Mouse (Mus musculus): Measurements from ENCODE around the gene Rbbp5. TPM values are rescaled to one million over a fixed set of nuclear protein-coding genes. Genes with fewer than 3 reads are reported as not detected.

The Rbbp5 gene
- polyA plus RNA-seq, 1 experiment from 2014 or later = 37.8 TPM

GRCm38 (mm10) chr1:132523048-132523447 lies 45.9 kb downstream of the Rbbp5 start:
- Histone ChIP-seq H3K27ac (replicated peaks; ENCODE audit: low read depth, low read length) (no peak overlapping the region), H3K4me1 (ENCODE audit: control insufficient read depth, insufficient read depth, low read length) (no peaks in the 10 kb centered on the region), H3K9me3 (ENCODE audit: control insufficient read depth, low read length) (no peaks in the 10 kb centered on the region), H3K9ac (ENCODE audit: low read depth, low read length) (no peak overlapping the region), H3K4me3 (ENCODE audit: low read depth, low read length) (no peak overlapping the region), H3K4me2 (ENCODE audit: low read depth, low read length) (no peak overlapping the region), H3K27me3 (replicated peaks; ENCODE audit: control insufficient read depth, insufficient read depth, low read length) (0 out of 2 replicates have a peak, but pooled peaks cover 3% of the 10 kb centered on the region), H3K36me3 (ENCODE audit: control insufficient read depth, insufficient read depth, low read length) (no peaks in the 10 kb centered on the region)
- DNase-seq (ENCODE audit: low spot score) = no peak
- WGBS = 84% methylated on average over 8 of the region's 8 CpGs
- ATAC-seq (ENCODE audit: low read depth) = no peak

- H3K4me3 ChIP-seq (ENCODE audit: low read depth, low read length) = no peak overlapping the region
- H3K9me3 ChIP-seq (ENCODE audit: control insufficient read depth, low read length) = no peaks in the 10 kb centered on the region
- 38% methylated on average over 4 of the region's 4 CpGs for WGBS
- DNase-seq (ENCODE audit: low spot score) (no peak), ATAC-seq (ENCODE audit: low read depth) (no peak)
- no peak overlapping the region for H3K27ac ChIP-seq (replicated peaks; ENCODE audit: low read depth, low read length)
- H3K4me1 ChIP-seq (ENCODE audit: control insufficient read depth, insufficient read depth, low read length) = no peaks in the 10 kb centered on the region
- no peaks in the 10 kb centered on the region for H3K36me3 ChIP-seq (ENCODE audit: control insufficient read depth, insufficient read depth, low read length)
- H3K27me3 ChIP-seq (replicated peaks; ENCODE audit: control insufficient read depth, insufficient read depth, low read length) = 0 out of 2 replicates have a peak, but pooled peaks cover 3% of the 10 kb centered on the region
- no peak overlapping the region for H3K9ac ChIP-seq (ENCODE audit: low read depth, low read length)
- no peak overlapping the region for H3K4me2 ChIP-seq (ENCODE audit: low read depth, low read length)
Measured at GRCm38 (mm10) chr1:132523920-132524319, 46.8 kb downstream of the Rbbp5 start.

- ATAC-seq (ENCODE audit: low read depth) = peak; percentile 20; the same call in 1 of the 2 replicates
- H3K4me1 ChIP-seq (ENCODE audit: control insufficient read depth, insufficient read depth, low read length) = 0 out of 2 replicates have a peak, but pooled peaks cover 5% of the 10 kb centered on the region
- 0 out of 2 replicates have a peak overlapping the region, but pooled peaks have one; percentile 44 for H3K9ac ChIP-seq (ENCODE audit: low read depth, low read length)
- no peaks in the 10 kb centered on the region for H3K9me3 ChIP-seq (ENCODE audit: control insufficient read depth, low read length)
- H3K27me3 ChIP-seq (replicated peaks; ENCODE audit: control insufficient read depth, insufficient read depth, low read length) = 0 out of 2 replicates have a peak, but pooled peaks cover 3% of the 10 kb centered on the region
- no peak overlapping the region for H3K27ac ChIP-seq (replicated peaks; ENCODE audit: low read depth, low read length)
- DNase-seq (ENCODE audit: low spot score) = peak; percentile 72
- H3K36me3 ChIP-seq (ENCODE audit: control insufficient read depth, insufficient read depth, low read length) = no peaks in the 10 kb centered on the region
- H3K4me2 ChIP-seq (ENCODE audit: low read depth, low read length) = no peak overlapping the region
- H3K4me3 ChIP-seq (ENCODE audit: low read depth, low read length) = no peak overlapping the region
- WGBS = 5% methylated on average over 10 of the region's 10 CpGs
Measured at GRCm38 (mm10) chr1:132525832-132526231, 48.7 kb downstream of the Rbbp5 start.

GRCm38 (mm10) chr1:132528071-132528470 lies 50.9 kb downstream of the Rbbp5 start:
- H3K27ac ChIP-seq (replicated peaks; ENCODE audit: low read depth, low read length) = no peak overlapping the region
- H3K4me3 ChIP-seq (ENCODE audit: low read depth, low read length) = no peak overlapping the region
- DNase-seq (ENCODE audit: low spot score) (no peak), ATAC-seq (ENCODE audit: low read depth) (no peak)
- H3K36me3 ChIP-seq (ENCODE audit: control insufficient read depth, insufficient read depth, low read length) = no peaks in the 10 kb centered on the region
- H3K4me1 ChIP-seq (ENCODE audit: control insufficient read depth, insufficient read depth, low read length) = peaks cover 8% of the 10 kb centered on the region; the same call in 1 of the 2 replicates
- 0 out of 2 replicates have a peak, but pooled peaks cover 3% of the 10 kb centered on the region for H3K27me3 ChIP-seq (replicated peaks; ENCODE audit: control insufficient read depth, insufficient read depth, low read length)
- no peak overlapping the region for H3K4me2 ChIP-seq (ENCODE audit: low read depth, low read length)
- no peak overlapping the region for H3K9ac ChIP-seq (ENCODE audit: low read depth, low read length)
- no peaks in the 10 kb centered on the region for H3K9me3 ChIP-seq (ENCODE audit: control insufficient read depth, low read length)
- WGBS = 95% methylated on average over 13 of the region's 13 CpGs

- H3K4me3 ChIP-seq (ENCODE audit: low read depth, low read length) = no peak overlapping the region
- no peaks in the 10 kb centered on the region for H3K9me3 ChIP-seq (ENCODE audit: control insufficient read depth, low read length)
- H3K27me3 ChIP-seq (replicated peaks; ENCODE audit: control insufficient read depth, insufficient read depth, low read length) = peaks cover 3% of the 10 kb centered on the region; the same call in 1 of the 2 replicates
- 84% methylated on average over 19 of the region's 19 CpGs for WGBS
- ATAC-seq (ENCODE audit: low read depth) (no peak), DNase-seq (ENCODE audit: low spot score) (no peak)
- H3K27ac ChIP-seq (replicated peaks; ENCODE audit: low read depth, low read length) = no peak overlapping the region
- H3K9ac ChIP-seq (ENCODE audit: low read depth, low read length) = no peak overlapping the region
- H3K4me2 ChIP-seq (ENCODE audit: low read depth, low read length) = no peak overlapping the region
- H3K36me3 ChIP-seq (ENCODE audit: control insufficient read depth, insufficient read depth, low read length) = no peaks in the 10 kb centered on the region
- peaks cover 15% of the 10 kb centered on the region; the same call in 1 of the 2 replicates for H3K4me1 ChIP-seq (ENCODE audit: control insufficient read depth, insufficient read depth, low read length)
Measured at GRCm38 (mm10) chr1:132528647-132529334, 51.6 kb downstream of the Rbbp5 start.

- no peak overlapping the region for H3K4me2 ChIP-seq (ENCODE audit: low read depth, low read length)
Measured at GRCm38 (mm10) chr1:132530631-132531191, 53.5 kb downstream of the Rbbp5 start.

GRCm38 (mm10) chr1:132532521-132532920 lies 55.4 kb downstream of the Rbbp5 start:
- no peak overlapping the region for H3K27ac ChIP-seq (replicated peaks; ENCODE audit: low read depth, low read length)
- peaks cover 19% of the 10 kb centered on the region; the same call in 1 of the 2 replicates for H3K4me1 ChIP-seq (ENCODE audit: control insufficient read depth, insufficient read depth, low read length)
- H3K4me3 ChIP-seq (ENCODE audit: low read depth, low read length) = no peak overlapping the region
- H3K4me2 ChIP-seq (ENCODE audit: low read depth, low read length) = no peak overlapping the region
- H3K9me3 ChIP-seq (ENCODE audit: control insufficient read depth, low read length) = no peaks in the 10 kb centered on the region
- no peak for DNase-seq (ENCODE audit: low spot score)
- no peak overlapping the region for H3K9ac ChIP-seq (ENCODE audit: low read depth, low read length)
- no peaks in the 10 kb centered on the region for H3K36me3 ChIP-seq (ENCODE audit: control insufficient read depth, insufficient read depth, low read length)
- no peaks in the 10 kb centered on the region; the same call in none of the 2 replicates for H3K27me3 ChIP-seq (replicated peaks; ENCODE audit: control insufficient read depth, insufficient read depth, low read length)
- no peak for ATAC-seq (ENCODE audit: low read depth)
- WGBS = 62% methylated on average over 9 of the region's 9 CpGs

More at GRCm38 (mm10) chr1:132530631-132531191, 53.5 kb downstream of the Rbbp5 start:
- Histone ChIP-seq H3K27ac (replicated peaks; ENCODE audit: low read depth, low read length) (no peak overlapping the region), H3K4me1 (ENCODE audit: control insufficient read depth, insufficient read depth, low read length) (peaks cover 19% of the 10 kb centered on the region; the same call in 1 of the 2 replicates), H3K4me3 (ENCODE audit: low read depth, low read length) (no peak overlapping the region), H3K9me3 (ENCODE audit: control insufficient read depth, low read length) (no peaks in the 10 kb centered on the region), H3K27me3 (replicated peaks; ENCODE audit: control insufficient read depth, insufficient read depth, low read length) (no peaks in the 10 kb centered on the region; the same call in none of the 2 replicates), H3K9ac (ENCODE audit: low read depth, low read length) (no peak overlapping the region), H3K36me3 (ENCODE audit: control insufficient read depth, insufficient read depth, low read length) (no peaks in the 10 kb centered on the region)
- peak; percentile 77 for ATAC-seq (ENCODE audit: low read depth)
- peak; percentile 78 for DNase-seq (ENCODE audit: low spot score)
- 2% methylated on average over 5 of the region's 5 CpGs for WGBS

GRCm38 (mm10) chr1:132533840-132534239 lies 56.7 kb downstream of the Rbbp5 start:
- Histone ChIP-seq H3K9me3 (ENCODE audit: control insufficient read depth, low read length) (no peaks in the 10 kb centered on the region), H3K4me3 (ENCODE audit: low read depth, low read length) (no peak overlapping the region), H3K4me1 (ENCODE audit: control insufficient read depth, insufficient read depth, low read length) (peaks cover 19% of the 10 kb centered on the region; the same call in 1 of the 2 replicates), H3K9ac (ENCODE audit: low read depth, low read length) (no peak overlapping the region), H3K4me2 (ENCODE audit: low read depth, low read length) (0 out of 2 replicates have a peak overlapping the region, but pooled peaks have one; percentile 2), H3K27me3 (replicated peaks; ENCODE audit: control insufficient read depth, insufficient read depth, low read length) (no peaks in the 10 kb centered on the region; the same call in none of the 2 replicates), H3K27ac (replicated peaks; ENCODE audit: low read depth, low read length) (no peak overlapping the region), H3K36me3 (ENCODE audit: control insufficient read depth, insufficient read depth, low read length) (no peaks in the 10 kb centered on the region)
- 5% methylated on average over 4 of the region's 8 CpGs for WGBS
- DNase-seq (ENCODE audit: low spot score) (peak; percentile 78), ATAC-seq (ENCODE audit: low read depth) (peak; percentile 58)

All from embryonic facial prominence, embryonic 14.5 days (tissue).